Mouse (Mus musculus): ENCODE data around the gene Miga2. TPM values are rescaled to one million over a fixed set of nuclear protein-coding genes. Genes with fewer than 3 reads are reported as not detected.
"Not testable (repeated sequence)": the region's sequence is repeated elsewhere in the genome, so short reads cannot be mapped to it uniquely, and the experiment has no call there.

Gene Miga2
- total RNA-seq, 2 experiments from 2014 or later: 108 to 121 TPM

DNA sequence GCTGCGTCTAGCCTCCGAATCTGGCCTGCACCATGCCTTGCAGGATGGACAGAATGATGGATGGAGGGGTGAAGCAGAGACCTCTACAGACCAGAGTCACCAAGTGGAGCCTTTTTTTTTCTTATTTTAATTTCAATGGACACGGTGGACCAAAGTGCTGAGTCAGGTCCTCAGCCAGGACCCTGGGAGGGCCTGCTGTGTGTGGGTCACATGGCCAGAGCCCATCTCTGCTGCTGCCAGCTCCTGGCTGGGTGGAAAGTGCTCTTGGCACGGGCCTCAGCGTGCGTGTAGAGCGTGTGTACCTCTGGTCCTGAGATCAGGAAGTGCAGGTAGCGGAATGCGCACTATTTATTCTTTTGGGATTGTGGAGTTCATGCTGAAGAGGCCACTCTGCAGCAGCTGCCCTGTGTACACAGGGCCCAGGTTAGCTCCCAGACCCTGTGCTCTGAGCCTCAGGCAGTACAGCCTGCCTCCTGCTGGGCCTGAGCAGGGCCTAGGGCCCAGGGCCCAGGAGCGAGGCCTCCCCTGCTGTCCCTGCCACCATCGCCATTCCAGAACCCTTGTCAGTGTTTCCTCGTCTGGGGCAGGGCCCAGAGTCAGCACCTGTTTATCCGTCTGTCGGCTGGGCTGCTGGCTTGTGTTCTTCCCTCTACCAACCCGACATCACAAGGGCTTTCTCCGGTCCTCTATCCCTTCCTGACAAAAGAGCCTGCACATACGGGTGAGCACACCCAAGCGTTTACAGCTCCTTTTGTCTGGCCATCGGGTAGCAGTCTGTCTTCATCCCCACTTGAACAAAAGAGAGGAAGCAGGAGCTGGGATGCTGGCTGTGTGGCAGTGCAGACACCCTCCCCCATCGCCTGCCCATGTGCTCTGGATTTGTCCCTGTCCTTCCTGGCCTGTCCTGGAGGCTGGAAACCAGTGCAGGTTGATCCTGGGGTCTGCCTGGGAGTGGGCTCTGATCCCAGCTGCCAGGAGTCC lies 35.4 kb downstream of the Miga2 start:
- no peak for DNase-seq

- DNase-seq: no peak
Observed at GRCm38 (mm10) chr2:30401581-30401980, 37.5 kb downstream of the Miga2 start.

DNA sequence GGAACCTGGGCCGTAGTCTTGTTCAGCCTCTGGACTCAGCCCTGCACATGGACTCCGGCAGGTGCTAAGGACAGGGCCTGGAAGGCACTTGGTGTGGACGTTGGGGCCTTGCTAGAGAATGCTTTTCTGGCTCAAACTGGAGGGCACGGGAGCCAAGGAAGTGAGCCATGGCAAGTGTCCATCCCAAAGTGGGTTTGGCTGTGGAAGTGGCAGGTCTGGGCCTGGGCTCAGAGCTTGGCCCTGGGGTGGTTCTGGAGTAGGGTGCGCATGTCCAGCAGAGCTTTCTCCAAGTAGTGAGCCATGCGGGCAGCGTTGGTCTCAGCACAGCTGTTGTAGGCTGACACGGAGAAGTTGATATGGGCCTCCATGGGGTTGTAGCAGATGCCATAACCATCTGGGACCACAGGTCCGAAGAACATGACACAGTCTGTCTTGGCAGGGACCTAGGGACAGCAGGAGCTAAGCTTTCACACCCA lies 38.4 kb downstream of the Miga2 start:
- no peak for DNase-seq

GRCm38 (mm10) chr2:30402843-30403242 lies 38.8 kb downstream of the Miga2 start:
- DNase-seq: no peak

DNA sequence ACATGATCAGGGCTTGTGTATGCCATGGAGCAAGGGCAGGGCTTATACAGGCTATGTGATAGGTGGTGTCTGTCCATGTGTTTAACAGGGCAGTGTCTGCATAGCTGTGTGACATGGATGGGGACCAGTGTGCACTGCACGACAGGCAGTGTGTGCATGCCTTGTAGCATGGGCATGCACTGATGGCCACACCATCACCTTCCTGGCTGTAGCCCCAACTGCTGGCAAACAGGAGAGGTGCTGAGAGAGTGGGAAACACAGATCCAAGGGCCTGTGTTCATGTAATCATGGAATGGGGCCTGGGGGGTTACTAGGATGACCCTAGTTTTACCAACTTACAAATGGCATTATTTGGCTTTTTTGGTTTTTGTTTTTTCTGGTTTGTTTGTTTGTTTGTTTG lies 39.8 kb downstream of the Miga2 start:
- DNase-seq: no peak

GRCm38 (mm10) chr2:30407221-30407620 lies 43.2 kb downstream of the Miga2 start:
- DNase-seq: no peak

- DNase-seq: no peak
Observed at GRCm38 (mm10) chr2:30407778-30408177, 43.7 kb downstream of the Miga2 start.

DNA sequence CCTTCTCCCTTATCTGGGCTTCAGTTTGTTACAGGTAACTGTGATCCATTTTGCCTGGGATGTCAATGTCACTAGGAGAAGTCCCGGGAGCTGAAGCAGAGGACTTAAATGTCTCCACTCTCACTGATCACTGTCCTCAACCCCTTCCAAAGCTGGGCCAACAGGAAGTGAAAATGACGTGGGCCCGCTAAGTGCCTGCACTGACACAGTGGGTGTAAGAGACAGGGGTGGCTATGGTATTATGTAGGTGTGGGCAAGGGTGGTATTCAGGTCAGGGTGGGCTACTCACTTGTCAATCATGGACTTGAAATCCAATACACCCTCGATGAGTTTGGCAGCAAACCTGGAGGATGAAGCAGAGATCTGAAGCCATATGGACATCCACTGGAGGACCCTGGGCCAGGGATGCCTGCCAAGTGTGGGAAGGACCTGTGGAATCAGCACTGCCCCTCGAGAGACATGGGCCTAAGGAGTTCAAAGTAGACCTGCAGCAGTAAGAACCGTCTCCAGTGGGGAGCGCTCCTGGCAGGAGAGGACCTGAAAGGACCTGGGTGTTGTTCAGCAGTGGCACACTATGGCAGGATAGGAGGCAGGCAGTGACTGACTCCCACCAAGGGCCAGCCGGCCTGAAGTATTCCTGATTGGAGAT lies 44.5 kb downstream of the Miga2 start:
- DNase-seq: no peak

DNA sequence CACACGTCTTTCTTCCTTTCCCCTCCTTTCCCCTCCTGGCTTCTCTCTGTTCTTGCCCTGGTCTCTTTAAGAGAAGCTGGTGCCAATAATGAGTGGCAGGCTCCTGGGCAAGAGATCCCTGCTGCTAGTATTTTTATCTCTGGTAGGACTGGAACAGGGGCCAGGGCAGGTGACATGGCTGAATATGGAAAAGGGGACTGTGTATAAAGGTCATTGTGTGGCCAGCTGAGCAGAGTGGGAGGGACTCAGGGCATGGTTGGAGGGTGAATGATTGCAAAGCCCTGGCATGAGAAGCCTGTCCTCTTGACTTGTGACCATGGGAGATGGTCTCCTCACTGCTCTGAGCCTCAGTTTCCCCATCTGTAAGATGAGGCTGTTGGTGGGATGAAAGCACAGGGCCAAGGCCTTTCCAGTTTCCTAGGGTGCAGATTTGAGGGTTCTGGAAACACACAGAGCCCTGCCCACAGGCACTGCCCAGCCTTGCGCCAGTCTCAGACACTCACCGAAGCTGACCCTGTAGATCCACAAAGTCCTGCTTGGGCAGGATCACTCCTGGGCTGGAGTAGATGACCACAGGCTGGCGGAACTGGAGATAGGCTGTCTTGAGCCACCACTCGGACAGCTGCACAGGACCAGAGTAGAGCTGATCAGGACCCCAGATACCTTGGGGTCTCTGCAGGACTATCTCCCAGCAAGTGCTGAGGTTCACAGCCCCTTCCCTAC lies 45.6 kb downstream of the Miga2 start:
- DNase-seq: no peak

DNA sequence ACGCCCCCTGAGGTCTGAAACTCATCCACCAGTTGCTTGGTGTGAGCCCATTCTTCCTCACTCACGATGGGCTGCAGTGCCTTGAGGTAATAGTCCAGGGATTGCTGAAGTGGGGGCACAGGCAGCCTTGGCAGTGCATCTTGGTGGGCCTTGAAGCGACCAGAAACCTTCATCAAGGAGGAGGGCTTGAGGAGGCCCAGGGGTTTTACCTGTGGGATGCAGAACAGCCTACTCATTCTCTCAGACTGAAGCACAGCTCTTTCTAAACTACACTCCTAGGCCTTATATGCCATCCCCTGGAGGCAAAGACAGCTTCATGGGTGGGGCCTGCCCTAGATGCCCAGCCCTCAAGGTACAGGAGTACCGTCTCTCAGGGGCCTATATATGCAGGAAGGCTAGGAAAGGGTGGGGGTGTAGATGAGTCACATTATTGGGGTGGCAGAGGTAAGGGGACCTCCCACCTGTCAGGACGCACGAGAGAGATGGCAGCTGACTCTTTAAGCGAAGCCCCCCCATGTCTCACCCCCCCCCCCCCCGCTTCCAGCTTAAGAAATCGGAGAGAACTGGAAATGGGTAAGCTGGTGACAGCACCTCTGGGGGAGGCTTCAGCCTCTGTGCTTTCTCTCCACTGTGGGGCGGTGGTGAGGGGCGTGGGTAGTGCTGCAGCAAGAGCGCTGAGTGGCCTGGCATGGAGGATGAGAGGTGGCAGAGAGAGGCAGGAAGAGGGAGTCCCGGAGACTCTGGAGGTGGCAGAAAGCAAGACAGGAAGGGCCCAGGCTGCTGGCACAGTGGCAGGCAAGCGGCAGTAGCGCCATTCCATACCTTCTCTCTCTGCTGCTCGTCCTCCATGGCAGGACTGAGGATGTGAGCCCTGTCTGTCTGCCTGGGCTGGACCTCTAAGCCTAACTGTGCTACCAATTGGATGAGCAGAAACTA lies 49.3 kb downstream of the Miga2 start:
- DNase-seq: peak; percentile 36 to 43

GRCm38 (mm10) chr2:30414101-30414500 lies 50.1 kb downstream of the Miga2 start:
- no peak for DNase-seq

DNA sequence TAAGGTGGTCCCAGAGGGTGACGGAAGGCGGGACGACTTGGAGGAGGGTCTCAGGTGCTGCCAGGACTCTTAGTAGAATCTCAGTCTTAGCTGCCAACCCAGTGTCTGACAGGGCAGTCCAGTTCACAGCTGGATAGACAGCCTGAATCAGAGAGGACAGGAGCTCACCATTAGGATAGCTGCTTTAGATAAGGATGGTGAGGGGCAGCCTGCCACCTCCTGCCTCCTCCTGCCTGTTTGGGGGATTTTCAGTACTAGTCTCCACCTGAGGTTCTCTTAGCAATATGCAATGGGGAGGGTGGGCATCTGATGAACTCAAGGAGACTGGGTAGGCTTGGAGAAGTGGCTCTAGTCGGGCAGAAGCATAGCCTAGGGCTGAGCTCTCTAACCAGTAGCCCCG lies 50.6 kb downstream of the Miga2 start:
- no peak for DNase-seq

- peak; percentile 89 to 93 for DNase-seq
Observed at GRCm38 (mm10) chr2:30415157-30415935, 51.3 kb downstream of the Miga2 start, which contains the start of gene Crat. Gene Crat (minus strand): TSS chr2:30415813.

GRCm38 (mm10) chr2:30415936-30416648 lies 52.1 kb downstream of the Miga2 start, which contains the start of gene Ptpa:
Gene Ptpa (plus strand): TSS chr2:30416039.
- peak; percentile 90 to 93 for DNase-seq

GRCm38 (mm10) chr2:30416649-30416965 lies 52.6 kb downstream of the Miga2 start:
- no peak for DNase-seq

GRCm38 (mm10) chr2:30417154-30417553 lies 53.1 kb downstream of the Miga2 start:
- not testable (repeated sequence) for DNase-seq

DNA sequence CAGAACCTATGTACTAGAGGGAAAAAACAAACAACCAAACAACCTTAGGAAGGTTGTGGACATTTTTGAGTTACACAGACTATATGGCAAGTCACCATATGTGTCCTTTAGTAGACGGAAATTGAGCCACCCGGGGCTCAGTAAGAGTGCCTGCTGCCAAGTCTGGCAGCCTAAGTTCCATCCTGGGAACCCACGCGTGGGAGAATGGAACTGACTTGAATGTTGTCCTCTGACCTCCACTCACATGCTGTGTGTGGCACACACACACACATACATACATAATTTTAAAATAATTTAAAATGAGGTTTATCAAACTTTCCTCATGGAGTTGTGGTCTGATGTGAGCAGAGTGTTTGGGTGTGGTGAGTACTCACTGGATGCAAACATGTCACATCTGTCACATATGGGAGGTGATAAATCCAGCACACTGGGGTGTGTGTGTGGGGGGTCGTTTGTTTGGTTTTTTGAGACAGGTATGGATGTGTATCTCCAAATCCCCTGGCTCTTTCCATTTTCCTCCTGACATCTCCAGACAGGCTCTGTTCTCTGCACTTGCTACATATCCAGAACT lies 53.6 kb downstream of the Miga2 start:
- DNase-seq: no peak

- DNase-seq: no peak
Observed at GRCm38 (mm10) chr2:30418259-30418658, 54.2 kb downstream of the Miga2 start.

GRCm38 (mm10) chr2:30419112-30419511 lies 55.1 kb downstream of the Miga2 start:
- no peak for DNase-seq

GRCm38 (mm10) chr2:30421432-30421831 lies 57.4 kb downstream of the Miga2 start:
- no peak for DNase-seq

Measured in layer of hippocampus, postnatal 36 days (tissue).